Mouse (Mus musculus): Measurements from ENCODE around the gene Mybpc2. TPM values are rescaled to one million over a fixed set of nuclear protein-coding genes. Genes with fewer than 3 reads are reported as not detected.

Mybpc2 gene
- total RNA-seq, 2 experiments from 2014 or later: 2,660 to 4,973 TPM

- TF ChIP-seq CTCF (IDR thresholded peaks at IDR 0.05): no peak
- intact Hi-C loops (cut with DNase I): no loop called here
- DNase-seq: no peak
- no peak overlapping the region for H3K27ac ChIP-seq
- H3K4me3 ChIP-seq: no peak overlapping the region
Observed at GRCm38 (mm10) chr7:44530507-44530906, 6.1 kb upstream of the Mybpc2 start.

GRCm38 (mm10) chr7:44529518-44529917 is 5.1 kb upstream of the Mybpc2 start:
- intact Hi-C loops (cut with DNase I): loop anchor here (2.0 kb wide), 1 partner anchor 19 kb away; the partner anchor contains the start of gene Pold1
- DNase-seq: no peak
- no peak overlapping the region for H3K27ac ChIP-seq
- no peak overlapping the region for H3K4me3 ChIP-seq
- no peak for TF ChIP-seq CTCF (IDR thresholded peaks at IDR 0.05)

- TF ChIP-seq CTCF (IDR thresholded peaks at IDR 0.05): peak; percentile 85
- intact Hi-C loops (cut with DNase I): loop anchor here (2.0 kb wide), 2 partner anchors 21 to 27 kb away; partner anchors contain the start of gene Pold1
- Histone ChIP-seq H3K4me3 (peak overlapping the region; percentile 73), H3K27ac (peak overlapping the region; percentile 99)
- peak; percentile 95 for DNase-seq
Observed at GRCm38 (mm10) chr7:44527483-44528398, 3.3 kb upstream of the Mybpc2 start.

DNA sequence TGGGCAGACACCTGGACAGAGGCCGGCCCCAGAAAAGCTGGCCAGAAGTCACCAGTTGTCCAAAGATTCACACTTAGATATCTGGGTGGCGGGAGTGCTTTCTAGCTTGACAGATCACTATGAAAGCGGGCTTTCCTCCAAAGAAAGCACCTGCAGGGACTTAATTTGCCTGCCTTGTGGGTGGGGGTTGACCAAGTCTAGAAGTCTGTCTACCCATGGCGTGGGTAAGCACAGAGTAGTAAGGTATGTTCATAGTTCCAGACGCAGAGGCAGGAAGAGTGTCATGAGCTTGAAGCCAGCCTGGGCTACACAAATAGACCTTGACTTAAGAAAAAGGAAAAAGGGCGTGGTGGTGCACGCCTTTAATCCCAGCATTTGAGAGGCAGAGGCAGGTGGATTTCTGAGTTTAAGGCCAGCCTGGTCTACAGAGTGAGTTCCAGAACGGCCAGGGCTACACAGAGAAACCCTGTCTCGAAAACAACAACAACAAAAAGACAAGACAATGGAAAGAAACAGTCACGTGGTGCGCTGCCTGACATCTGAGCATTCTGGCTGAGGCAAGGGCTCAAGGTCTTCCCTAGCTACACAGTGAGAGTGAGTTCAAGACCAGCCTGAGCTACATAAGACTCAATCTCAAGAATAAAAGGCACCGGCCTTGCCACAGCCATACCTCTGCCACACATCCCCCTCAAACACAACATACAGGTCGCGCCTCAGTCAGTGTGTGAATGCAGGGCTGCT is 2.1 kb upstream of the Mybpc2 start:
- intact Hi-C loops (cut with DNase I): loop anchor here (2.0 kb wide), 1 partner anchor 26 kb away; no protein-coding TSS in a partner anchor
- Histone ChIP-seq H3K27ac (peak overlapping the region; percentile 99), H3K4me3 (no peak overlapping the region)
- no peak for TF ChIP-seq CTCF (IDR thresholded peaks at IDR 0.05)
- peak; percentile 21 for DNase-seq

DNA sequence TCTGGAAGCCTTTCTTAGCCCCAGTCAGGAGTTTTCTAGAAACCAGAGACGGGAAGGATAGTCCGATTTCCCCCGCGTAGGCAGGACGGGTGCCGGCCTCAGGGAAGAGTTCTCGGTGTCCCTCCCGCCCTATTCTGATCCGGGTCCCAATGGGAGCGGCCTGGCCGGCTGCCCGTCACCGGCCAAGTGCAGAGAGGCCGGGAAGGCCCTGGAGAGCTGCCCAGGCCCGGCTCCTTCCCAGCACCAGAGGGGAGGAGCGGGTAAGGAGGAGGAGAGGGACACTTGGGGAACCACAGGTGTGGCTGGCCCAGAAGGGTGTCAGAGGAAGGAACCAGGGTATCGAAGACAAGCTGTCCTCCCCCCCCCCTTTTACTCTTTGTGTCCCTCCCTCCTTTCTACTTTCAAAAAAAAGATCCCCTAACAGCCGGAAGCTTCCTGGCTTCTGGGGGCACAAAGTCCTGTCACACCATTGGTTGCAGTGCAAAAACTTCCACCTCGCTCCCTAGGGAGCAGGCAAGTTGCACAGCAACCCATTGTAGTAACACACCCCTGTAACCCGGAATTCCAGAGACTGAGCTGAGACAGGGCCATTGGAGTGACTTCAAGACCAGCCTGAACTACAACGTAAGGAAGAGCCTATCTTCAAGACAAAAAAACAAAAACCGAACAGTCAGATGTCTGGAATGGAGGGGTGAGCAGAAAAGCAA is 823 bp upstream of the Mybpc2 start:
- intact Hi-C loops (cut with DNase I): no loop called here
- H3K4me3 ChIP-seq: peak overlapping the region; percentile 79
- H3K27ac ChIP-seq: peak overlapping the region; percentile 99
- no peak for TF ChIP-seq CTCF (IDR thresholded peaks at IDR 0.05)
- DNase-seq: peak; percentile 98

DNA sequence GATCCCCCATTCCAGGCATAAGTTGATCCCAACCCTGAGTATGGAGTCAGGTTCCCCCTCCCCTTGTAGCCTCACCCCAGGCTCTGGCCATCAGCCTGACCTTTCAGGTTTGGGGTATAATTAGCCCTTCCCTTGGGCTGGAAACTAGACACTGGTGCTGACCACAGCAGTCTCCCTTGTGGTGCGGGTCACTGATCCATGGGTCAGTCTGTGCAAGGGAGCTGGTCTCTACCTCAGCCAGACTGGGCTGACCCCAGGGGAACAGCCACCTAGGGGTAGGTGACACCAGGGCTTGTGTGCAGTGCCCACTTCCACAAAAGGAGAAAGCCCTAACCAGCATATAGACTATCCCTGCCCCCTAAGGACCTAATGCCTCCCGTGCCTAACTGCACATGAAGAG is 1.4 kb downstream of the Mybpc2 start:
- Histone ChIP-seq H3K4me3 (peak overlapping the region; percentile 79), H3K27ac (peak overlapping the region; percentile 99)
- intact Hi-C loops (cut with DNase I): loop anchor here (5.0 kb wide), 1 partner anchor 39 kb away; no protein-coding TSS in a partner anchor
- peak; percentile 88 for DNase-seq
- peak; percentile 7; the same call in 1 of the 2 replicates for TF ChIP-seq CTCF (IDR thresholded peaks at IDR 0.05)

DNA sequence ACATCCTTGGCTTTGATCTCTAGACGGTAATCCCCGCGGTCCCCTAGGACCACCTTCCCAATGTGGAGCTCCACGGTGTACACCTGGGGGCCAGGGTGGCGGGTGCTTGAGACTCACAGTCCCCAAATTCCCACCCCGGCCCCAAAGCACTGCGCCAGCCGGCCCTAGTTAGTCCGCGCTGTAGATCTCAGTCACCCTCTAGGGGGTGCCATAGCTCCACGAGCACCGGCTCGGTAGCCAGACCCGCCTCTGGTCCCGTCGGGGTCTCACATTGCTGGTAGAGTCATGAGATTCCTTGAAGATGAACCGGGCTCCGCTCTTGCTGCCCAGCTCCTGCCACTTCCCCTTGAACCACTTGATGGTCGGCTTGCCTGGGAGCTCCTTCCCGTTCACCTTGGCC is 2.7 kb downstream of the Mybpc2 start:
- peak; percentile 82 for DNase-seq
- H3K4me3 ChIP-seq: peak overlapping the region; percentile 79
- intact Hi-C loops (cut with DNase I): loop anchor here (5.0 kb wide), 1 partner anchor 41 kb away; no protein-coding TSS in a partner anchor
- peak; percentile 71 for TF ChIP-seq CTCF (IDR thresholded peaks at IDR 0.05)
- peak overlapping the region; percentile 99 for H3K27ac ChIP-seq

DNA sequence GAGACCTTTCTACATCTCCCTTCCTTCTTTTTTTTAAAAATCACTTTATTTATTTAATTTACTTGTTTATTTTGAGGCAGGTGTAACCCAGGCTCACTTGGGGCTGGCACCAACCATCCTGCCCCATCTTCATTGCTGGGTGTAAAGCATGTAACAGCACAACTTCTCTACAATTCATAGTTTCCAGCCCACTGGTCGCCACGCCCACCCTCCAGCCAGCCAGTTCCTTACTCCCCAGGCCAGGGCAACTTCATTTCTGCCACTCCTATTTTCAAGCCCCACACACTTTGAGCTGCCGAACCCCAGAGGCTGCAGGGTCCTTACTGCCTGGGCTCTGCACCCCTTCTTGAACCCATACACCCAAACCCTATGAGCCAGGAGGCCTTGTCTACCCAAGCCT is 3.5 kb downstream of the Mybpc2 start:
- intact Hi-C loops (cut with DNase I): loop anchor here (5.0 kb wide), 1 partner anchor 41 kb away; no protein-coding TSS in a partner anchor
- TF ChIP-seq CTCF (IDR thresholded peaks at IDR 0.05): no peak
- peak overlapping the region; percentile 99 for H3K27ac ChIP-seq
- H3K4me3 ChIP-seq: peak overlapping the region; percentile 79
- peak; percentile 29 for DNase-seq

GRCm38 (mm10) chr7:44519240-44519913 is 5.1 kb downstream of the Mybpc2 start:
- DNase-seq: peak; percentile 64

GRCm38 (mm10) chr7:44507491-44507890 is 17.0 kb downstream of the Mybpc2 start:
- Histone ChIP-seq H3K4me3 (no peak overlapping the region), H3K27ac (peak overlapping the region; percentile 10; the same call in 1 of the 2 replicates)
- intact Hi-C loops (cut with DNase I): no loop called here
- no peak for TF ChIP-seq CTCF (IDR thresholded peaks at IDR 0.05)
- no peak for DNase-seq

More at GRCm38 (mm10) chr7:44519240-44519913, 5.1 kb downstream of the Mybpc2 start:
- peak; percentile 56 for TF ChIP-seq CTCF (IDR thresholded peaks at IDR 0.05)
- Histone ChIP-seq H3K27ac (peak overlapping the region; percentile 44), H3K4me3 (peak overlapping the region; percentile 79)
- intact Hi-C loops (cut with DNase I): no loop called here

DNA sequence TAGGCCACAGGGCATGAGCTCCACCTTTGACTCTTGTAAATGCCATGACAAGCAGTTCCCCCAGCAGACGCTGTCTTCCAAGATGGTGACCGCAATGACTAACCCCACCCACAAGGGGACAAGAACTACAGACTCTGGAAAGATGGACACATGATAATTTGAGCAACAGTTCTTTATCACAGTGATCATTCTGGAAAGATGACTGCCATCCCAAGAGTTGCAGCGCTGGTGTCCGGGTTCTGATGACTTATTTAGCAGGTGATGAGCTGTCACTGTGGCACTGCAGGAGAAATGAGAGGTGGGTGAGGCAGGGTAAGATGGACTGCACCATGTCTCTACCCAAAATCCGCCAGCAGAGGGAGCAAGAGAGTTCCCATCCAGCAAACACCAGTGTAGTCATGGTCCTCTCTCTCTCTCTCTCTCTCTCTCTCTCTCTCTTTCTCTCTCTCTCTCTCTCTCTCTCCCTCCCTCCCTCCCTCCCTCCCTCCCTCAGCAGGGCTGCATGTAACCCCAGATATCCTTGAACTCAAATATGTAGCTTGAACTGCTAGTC is 22.8 kb downstream of the Mybpc2 start:
- TF ChIP-seq CTCF (IDR thresholded peaks at IDR 0.05): peak; percentile 72
- intact Hi-C loops (cut with DNase I): loop anchor here (2.0 kb wide), 2 partner anchors 25 to 47 kb away; partner anchors contain the start of gene Pold1
- peak; percentile 79 for DNase-seq
- peak overlapping the region; percentile 40; the same call in 1 of the 2 replicates for H3K27ac ChIP-seq
- H3K4me3 ChIP-seq: no peak overlapping the region

All from gastrocnemius, adult 2 months (tissue).